ENCODE assay signal across 11 mouse cellular contexts in genomic region chr19:16250921-16251320, GRCm38 (mm10).
DNase-seq lines count a peak whose midpoint lies in the region; ATAC-seq lines count a peak whose summit lies in the region.
"Had no signal": no experiment of that assay in that cellular context is flagged by ENCODE, and none has a peak within 500 bp of the region (broad histone marks: within the 10 kb centered on the region; RNA-seq: fewer than 3 reads in every experiment).

No protein-coding gene starts in this region.

- no peak overlapping the region for H3K4me2 ChIP-seq in hindbrain, embryonic 16.5 days (ENCODE audit: low read length)
- no peak overlapping the region for H3K4me2 ChIP-seq in hindbrain, embryonic 12.5 days (replicated peaks)
- no peak overlapping the region for H3K4me2 ChIP-seq in midbrain, embryonic 13.5 days (replicated peaks)
- H3K4me2 ChIP-seq in embryonic facial prominence, embryonic 12.5 days (replicated peaks) = no peak overlapping the region

- H3K4me3 ChIP-seq in hindbrain, embryonic 16.5 days (ENCODE audit: low read length) = no peak overlapping the region
- H3K4me3 ChIP-seq in hindbrain, embryonic 12.5 days = no peak overlapping the region
- no peak overlapping the region for H3K4me3 ChIP-seq in midbrain, embryonic 13.5 days (replicated peaks)
- no peak overlapping the region for H3K4me3 ChIP-seq in midbrain, embryonic 10.5 days
- H3K4me3 ChIP-seq in embryonic facial prominence, embryonic 12.5 days = no peak overlapping the region
- H3K4me3 ChIP-seq: erythroblast, embryonic 14.5 days had no signal

- peak overlapping the region; percentile 44; the same call in 1 of the 2 replicates for H3K27ac ChIP-seq in hindbrain, embryonic 16.5 days (ENCODE audit: low read depth, low read length)
- no peak overlapping the region for H3K27ac ChIP-seq in hindbrain, embryonic 12.5 days
- H3K27ac ChIP-seq in midbrain, embryonic 13.5 days = 0 out of 2 replicates have a peak overlapping the region, but pooled peaks have one; percentile 39
- no peak overlapping the region; the same call in 1 of the 2 replicates for H3K27ac ChIP-seq in midbrain, embryonic 10.5 days (replicated peaks)
- H3K27ac ChIP-seq in embryonic facial prominence, embryonic 12.5 days = peak overlapping the region; percentile 74

- no peak for DNase-seq in midbrain, embryonic 10.5 days (ENCODE audit: low spot score)
- peak; percentile 18 for DNase-seq in mesoderm, embryonic 11.5 days (ENCODE audit: low read depth, low spot score)
- no peak for DNase-seq in testis, postnatal 14 days (ENCODE audit: low spot score)
- DNase-seq: cerebellum, adult 9-10 months; gastrocnemius, postnatal 25 days; right cerebral cortex, adult 18-20 months had no signal

- 37% methylated on average over 3 of the region's 3 CpGs for WGBS in hindbrain, embryonic 16.5 days
- WGBS in hindbrain, embryonic 12.5 days = 51% methylated on average over 3 of the region's 3 CpGs
- 42% methylated on average over 3 of the region's 3 CpGs for WGBS in midbrain, embryonic 13.5 days
- WGBS in midbrain, embryonic 10.5 days = 70% methylated on average over 3 of the region's 3 CpGs
- WGBS in embryonic facial prominence, embryonic 12.5 days = 37% methylated on average over 3 of the region's 3 CpGs

- no peaks in the 10 kb centered on the region for H3K27me3 ChIP-seq in hindbrain, embryonic 16.5 days (replicated peaks; ENCODE audit: control insufficient read depth, insufficient read depth, low read length)
- H3K27me3 ChIP-seq in hindbrain, embryonic 12.5 days = no peaks in the 10 kb centered on the region
- no peaks in the 10 kb centered on the region for H3K27me3 ChIP-seq in midbrain, embryonic 13.5 days
- no peaks in the 10 kb centered on the region for H3K27me3 ChIP-seq in midbrain, embryonic 10.5 days (ENCODE audit: low read depth, poor library complexity, severe bottlenecking)
- H3K27me3 ChIP-seq in embryonic facial prominence, embryonic 12.5 days = no peaks in the 10 kb centered on the region

- H3K9me3 ChIP-seq in hindbrain, embryonic 16.5 days (ENCODE audit: control insufficient read depth, low read length) = no peaks in the 10 kb centered on the region
- no peaks in the 10 kb centered on the region for H3K9me3 ChIP-seq in hindbrain, embryonic 12.5 days (replicated peaks)
- H3K9me3 ChIP-seq in midbrain, embryonic 13.5 days = no peaks in the 10 kb centered on the region
- no peaks in the 10 kb centered on the region for H3K9me3 ChIP-seq in midbrain, embryonic 10.5 days (replicated peaks)
- H3K9me3 ChIP-seq in embryonic facial prominence, embryonic 12.5 days = no peaks in the 10 kb centered on the region

- no peaks in the 10 kb centered on the region for H3K36me3 ChIP-seq in hindbrain, embryonic 16.5 days (ENCODE audit: control insufficient read depth, insufficient read depth, low read length)
- H3K36me3 ChIP-seq in hindbrain, embryonic 12.5 days = no peaks in the 10 kb centered on the region
- no peaks in the 10 kb centered on the region for H3K36me3 ChIP-seq in midbrain, embryonic 13.5 days
- H3K36me3 ChIP-seq in midbrain, embryonic 10.5 days = no peaks in the 10 kb centered on the region
- H3K36me3 ChIP-seq in embryonic facial prominence, embryonic 12.5 days = no peaks in the 10 kb centered on the region

- no peak for ATAC-seq in hindbrain, embryonic 16.5 days
- ATAC-seq in hindbrain, embryonic 12.5 days (ENCODE audit: low FRiP score) = no peak
- no peak for ATAC-seq in midbrain, embryonic 13.5 days
- ATAC-seq in embryonic facial prominence, embryonic 12.5 days (ENCODE audit: insufficient number of reproducible peaks, insufficient read depth, low FRiP score, low TSS enrichment) = no peak

- no peak overlapping the region for H3K9ac ChIP-seq in hindbrain, embryonic 16.5 days (ENCODE audit: low read depth, low read length)
- H3K9ac ChIP-seq in hindbrain, embryonic 12.5 days = no peak overlapping the region
- H3K9ac ChIP-seq in midbrain, embryonic 13.5 days (replicated peaks) = no peak overlapping the region
- no peak overlapping the region for H3K9ac ChIP-seq in embryonic facial prominence, embryonic 12.5 days

- H3K4me1 ChIP-seq in hindbrain, embryonic 16.5 days (ENCODE audit: control insufficient read depth, insufficient read depth, low read depth, low read length) = peaks cover 12% of the 10 kb centered on the region
- peaks cover 17% of the 10 kb centered on the region for H3K4me1 ChIP-seq in hindbrain, embryonic 12.5 days
- H3K4me1 ChIP-seq in midbrain, embryonic 13.5 days (replicated peaks) = peaks cover 40% of the 10 kb centered on the region
- H3K4me1 ChIP-seq in midbrain, embryonic 10.5 days = peaks cover 25% of the 10 kb centered on the region
- H3K4me1 ChIP-seq in embryonic facial prominence, embryonic 12.5 days = peaks cover 12% of the 10 kb centered on the region

Comparison
In these comparisons a context has a peak if more than half of its experiments do, and no peak if none do; other contexts are left out.
1. H3K27ac ChIP-seq: peak in hindbrain, embryonic 16.5 days (single experiment), midbrain, embryonic 13.5 days (single experiment) and embryonic facial prominence, embryonic 12.5 days (single experiment); none in hindbrain, embryonic 12.5 days (single experiment) and midbrain, embryonic 10.5 days (single experiment).